Mouse (Mus musculus) regulatory T cell (primary cell): ENCODE measurements around the gene Camsap1.

Experiments used
- in situ Hi-C: fragments of 300-600 bp; cut with MboI, MseI; formaldehyde crosslinking; loops from one replicate; pipeline ENCODE4 v1.15.1; 2025; ENCODE audit warnings: high pct_unique_total_duplicates

Camsap1 gene

DNA sequence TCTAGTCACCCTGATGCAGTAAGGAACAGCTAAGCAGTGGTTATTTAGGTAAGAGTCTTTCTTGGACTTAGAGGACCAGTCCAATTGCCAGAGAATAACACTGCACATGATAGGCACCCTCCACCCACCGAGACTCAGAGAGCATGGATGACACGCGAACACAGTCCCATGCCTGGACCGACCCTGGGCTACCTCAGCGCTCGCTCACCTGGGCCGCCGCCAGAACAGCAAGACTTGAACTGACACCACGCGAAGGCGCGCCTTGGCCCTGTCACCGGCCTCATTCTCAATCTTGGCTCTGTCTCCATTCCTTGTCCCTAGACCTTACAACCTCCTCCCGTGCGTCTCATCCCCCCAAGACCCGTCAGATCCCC is 1.0 kb downstream of the Camsap1 start:
- in situ Hi-C loops: loop anchor here (25.0 kb wide), 1 partner anchor 1020 kb away; the partner anchor contains the start of gene Dph7

DNA sequence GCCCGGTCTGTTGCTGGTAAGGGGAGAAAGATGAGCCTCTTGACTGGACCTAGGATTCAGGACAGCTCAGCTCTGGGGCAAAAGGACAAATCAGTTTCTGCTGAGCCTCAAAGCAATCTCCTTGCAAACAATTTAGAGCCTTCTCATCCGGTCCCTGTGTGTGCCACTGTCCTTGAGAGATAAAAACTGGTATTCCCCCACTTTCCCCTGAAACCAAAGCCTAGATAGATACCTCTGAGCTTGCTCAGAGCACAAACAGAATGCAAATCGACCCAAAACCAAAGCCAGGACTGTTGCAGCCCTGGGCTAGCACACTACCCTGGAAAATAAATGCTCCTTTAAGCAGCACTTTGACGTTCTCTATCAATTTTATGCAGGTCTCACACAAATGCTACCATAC is 4.1 kb downstream of the Camsap1 start:
- in situ Hi-C loops: loop anchor here (25.0 kb wide), 1 partner anchor 1017 kb away; the partner anchor contains the start of gene Dph7

DNA sequence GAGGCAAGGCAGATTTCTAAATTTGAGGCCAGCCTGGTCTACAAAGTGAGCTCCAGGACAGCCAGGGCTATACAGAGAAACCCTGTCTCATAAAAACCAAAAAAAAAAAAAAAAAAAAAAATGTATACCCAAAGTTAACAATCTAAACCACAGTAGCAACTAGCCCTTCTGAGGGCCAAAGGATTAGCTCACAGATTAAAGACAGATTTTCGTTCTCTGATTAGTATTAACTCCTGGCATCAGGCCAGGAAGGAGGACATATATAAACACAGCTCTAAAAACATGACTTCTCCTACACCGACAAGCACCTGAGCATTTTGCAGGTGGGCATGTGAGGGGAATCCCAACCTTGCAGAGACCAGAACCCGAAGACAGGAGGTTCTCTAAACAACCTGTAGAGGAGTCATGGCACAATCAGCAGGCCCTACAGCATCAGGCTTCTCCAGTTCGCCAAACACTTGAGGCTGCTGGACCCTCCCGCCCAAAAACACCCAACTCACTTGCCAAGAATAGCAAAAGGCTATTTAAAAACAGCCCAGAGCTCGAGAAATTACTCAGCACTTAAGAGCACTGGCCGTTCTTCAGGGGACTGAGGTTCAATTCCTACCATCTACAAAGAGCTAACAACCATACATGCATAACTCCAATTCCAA is 5.4 kb downstream of the Camsap1 start:
- in situ Hi-C loops: loop anchor here (25.0 kb wide), 1 partner anchor 1015 kb away; the partner anchor contains the start of gene Dph7

DNA sequence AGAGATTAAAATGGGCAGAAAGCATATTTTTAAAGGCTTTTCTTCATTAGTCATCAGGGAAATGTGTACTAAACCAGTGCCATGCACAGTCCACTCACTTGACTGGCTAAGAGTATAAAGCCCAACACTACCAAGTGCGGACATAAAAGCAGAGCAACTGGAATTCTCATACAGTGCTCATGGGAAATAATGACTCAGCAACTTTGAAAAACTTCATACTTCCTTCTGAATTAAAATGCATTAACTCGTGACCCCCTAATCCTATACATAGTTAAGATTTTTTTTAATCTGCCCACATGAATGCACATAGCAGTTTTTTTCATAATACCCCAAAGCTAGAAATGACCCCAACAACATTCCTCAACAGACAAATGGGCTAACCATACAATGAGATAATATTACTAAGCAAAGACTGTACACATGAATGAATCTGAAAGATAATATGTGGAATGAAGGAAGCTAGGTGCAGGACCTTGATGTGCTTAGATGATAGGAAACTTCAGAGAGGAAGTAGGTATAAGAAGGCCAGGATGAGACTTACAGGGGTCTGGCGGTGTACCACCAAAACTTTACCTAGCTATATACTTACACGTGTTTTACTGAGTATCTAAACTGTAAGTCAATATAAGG is 7.8 kb downstream of the Camsap1 start:
- in situ Hi-C loops: loop anchor here (25.0 kb wide), 1 partner anchor 1013 kb away; the partner anchor contains the start of gene Dph7

DNA sequence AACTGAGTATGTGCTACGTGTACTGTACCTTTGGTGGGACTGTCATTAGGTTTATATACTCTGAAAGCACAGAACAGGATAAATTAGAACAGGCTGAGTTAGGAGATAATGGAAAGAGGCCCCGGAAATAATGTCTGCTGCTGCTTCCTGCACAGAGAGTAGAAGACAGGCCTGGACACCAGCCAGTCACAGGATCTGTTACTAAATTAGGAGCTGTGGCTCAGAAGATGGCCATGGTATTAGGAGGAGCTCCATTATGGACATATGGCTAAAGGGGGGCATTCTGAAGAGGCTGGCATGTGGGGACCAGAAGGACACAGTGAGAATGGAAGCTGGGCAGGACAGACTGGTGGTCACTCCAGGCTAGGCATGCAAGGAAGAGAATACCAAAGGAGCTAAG is 12.7 kb downstream of the Camsap1 start:
- in situ Hi-C loops: no loop called here

DNA sequence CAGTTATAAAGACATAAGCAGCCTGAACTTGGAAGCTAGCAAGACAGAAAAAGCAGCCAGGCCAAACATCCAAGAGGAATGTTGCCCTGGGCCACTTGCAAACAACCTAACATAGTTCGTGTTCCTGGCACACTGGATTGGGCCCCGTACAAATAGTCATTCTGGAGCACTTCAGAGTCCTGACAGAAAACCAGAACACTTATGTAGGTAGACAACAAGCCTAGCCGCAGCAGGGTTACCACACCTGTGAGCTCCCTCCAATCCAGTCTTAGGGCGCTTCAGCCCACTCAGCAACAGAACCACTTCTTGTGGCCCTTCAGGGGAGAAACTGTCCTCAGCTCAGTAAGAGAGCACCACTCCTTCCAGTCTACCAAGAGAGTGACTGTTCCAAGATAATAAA is 13.8 kb downstream of the Camsap1 start:
- in situ Hi-C loops: no loop called here

- in situ Hi-C loops: no loop called here
Measured at GRCm38 (mm10) chr2:25949291-25949690, 33.8 kb downstream of the Camsap1 start.

DNA sequence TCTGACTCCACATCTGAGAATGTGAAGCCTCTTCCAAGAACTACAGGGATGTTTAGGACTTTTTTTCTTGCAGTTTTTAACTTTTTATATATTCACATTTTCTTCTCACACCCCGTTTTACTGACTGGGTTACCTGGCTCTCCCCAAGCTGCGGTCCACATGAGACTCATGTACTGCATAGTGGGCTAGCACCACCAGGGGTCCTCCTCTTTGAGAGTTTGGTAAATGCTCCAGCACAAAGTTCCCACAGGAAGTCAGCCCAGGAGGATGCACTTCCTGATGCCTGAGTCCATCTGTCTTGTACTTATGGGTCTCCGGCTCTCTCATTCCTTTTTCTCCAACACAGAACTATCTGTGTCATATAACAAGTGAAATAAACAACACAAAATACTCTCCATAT is 35.1 kb downstream of the Camsap1 start:
- in situ Hi-C loops: no loop called here

- in situ Hi-C loops: no loop called here
Measured at GRCm38 (mm10) chr2:25943822-25944221, 39.3 kb downstream of the Camsap1 start.

DNA sequence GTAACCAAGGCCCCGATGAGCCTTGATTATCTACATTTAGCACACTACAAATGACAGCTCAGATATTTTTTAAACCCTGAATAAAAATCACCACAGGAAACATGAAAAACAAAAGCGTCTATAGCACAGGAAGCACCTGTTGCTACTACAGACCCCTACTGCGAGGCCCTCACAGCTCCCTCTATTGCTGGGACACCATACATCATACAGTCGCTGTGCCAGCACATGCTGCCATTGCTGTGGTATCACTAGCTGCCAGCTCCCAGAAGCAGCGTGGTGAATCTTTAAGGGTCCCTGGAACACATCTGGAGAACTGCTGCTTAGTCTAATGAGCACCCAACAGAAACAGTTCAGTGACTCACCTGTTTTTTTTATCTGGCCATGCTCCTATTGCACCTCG is 42.6 kb downstream of the Camsap1 start:
- in situ Hi-C loops: no loop called here

DNA sequence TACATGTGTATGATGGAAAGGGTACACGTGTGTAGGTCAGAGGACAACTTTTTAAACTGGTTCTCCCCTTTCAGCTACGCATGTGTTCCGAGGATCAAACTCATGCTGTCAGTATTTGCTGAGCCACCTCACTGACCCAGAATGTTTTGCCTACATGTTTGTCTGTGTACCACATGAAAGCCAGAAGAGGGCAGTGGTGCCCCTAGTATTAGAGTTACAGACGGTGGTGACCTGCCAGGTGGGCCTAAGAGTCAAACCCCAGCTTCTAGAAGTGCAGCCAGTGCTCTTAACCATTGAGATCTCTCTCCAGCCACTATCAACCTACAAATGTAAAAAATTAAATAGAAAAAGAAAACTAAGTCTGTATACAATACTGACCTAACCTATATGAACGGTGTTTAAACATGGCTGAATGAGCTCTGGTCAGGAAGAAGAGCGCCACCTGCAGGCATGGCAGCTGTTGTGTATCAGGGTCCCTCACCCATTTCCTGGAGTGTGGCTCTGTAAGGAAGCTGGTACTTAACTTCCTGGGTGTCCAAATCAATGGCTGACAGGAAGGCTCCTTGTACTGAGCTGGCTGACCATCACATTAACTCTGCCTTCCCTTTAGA is 51.7 kb downstream of the Camsap1 start:
- in situ Hi-C loops: no loop called here

DNA sequence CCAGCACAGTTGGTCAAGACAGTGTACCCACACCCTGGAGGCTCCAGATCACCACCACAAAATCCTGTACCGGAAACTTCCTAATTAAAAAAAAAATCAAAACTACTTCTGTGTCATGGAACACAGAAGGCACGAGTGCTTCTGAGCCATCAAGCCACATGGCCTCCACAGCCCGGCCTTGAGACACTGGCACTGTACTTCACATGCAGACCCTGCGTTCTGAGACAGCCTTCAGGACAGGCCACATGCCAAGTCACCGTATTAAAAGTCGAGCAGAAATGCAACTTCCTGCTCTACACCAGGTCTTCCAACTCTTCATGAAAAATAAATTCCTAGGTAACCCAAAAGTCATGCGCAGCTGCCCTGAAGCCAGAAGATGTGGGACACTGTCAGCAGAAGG is 55.3 kb downstream of the Camsap1 start:
- in situ Hi-C loops: no loop called here

DNA sequence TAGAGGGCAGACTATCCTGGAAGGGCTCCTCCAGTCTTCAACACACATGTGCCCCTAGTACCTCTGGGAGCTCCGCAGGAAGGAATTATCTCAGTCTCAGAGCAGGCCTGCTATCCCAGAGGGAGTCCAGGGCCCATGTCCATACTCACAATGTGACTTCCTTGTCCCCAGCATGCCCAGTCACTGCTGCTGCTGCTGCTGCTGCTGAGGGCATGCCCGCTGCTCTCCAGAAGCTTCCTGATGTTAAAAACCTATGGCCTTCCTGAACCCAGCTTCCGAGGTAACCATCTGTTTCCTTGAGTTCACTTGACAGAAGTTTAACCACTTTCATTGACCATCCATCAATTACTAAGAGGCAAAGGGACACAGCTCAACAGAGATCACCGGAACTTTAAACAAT is 58.1 kb downstream of the Camsap1 start:
- in situ Hi-C loops: no loop called here

DNA sequence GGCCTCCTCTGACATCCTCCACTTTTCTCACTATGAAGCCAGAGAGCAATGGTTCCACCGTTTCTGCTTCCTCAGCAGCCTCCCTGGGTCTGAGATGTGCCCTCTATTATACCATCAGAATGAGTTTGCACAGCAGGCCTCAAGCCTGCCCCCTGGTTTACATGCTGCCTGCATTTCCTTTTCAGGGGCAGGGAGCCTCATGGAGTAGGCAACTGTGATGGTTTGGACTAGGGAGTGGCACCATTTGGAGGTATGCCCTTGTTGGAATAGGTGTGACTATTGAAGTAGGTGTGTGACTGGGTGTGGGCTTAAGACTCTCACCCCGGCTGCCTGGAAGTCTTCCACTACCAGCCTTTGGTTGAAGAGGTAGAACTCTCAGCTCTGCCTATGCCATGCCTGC is 59.3 kb downstream of the Camsap1 start:
- in situ Hi-C loops: no loop called here

DNA sequence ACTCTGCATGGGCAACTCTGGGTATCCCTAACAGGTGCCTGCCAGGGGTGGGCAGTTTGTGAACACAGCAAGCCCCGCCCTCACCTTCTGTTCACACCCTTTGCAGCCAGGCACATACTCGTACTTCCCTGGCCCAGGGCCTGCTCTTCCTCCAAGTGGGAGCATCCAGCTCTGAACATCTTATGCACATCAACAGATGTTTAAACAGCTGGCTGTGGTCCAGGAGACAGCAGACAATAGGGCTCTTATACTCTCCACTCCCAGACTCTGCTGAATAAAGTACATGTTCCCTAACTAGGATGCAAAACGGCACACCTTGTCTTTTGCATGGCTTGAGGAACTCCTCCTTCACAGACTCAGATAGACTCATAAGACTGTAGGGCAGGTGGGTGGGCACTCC is 63.1 kb downstream of the Camsap1 start:
- in situ Hi-C loops: no loop called here

- in situ Hi-C loops: no loop called here
Measured at GRCm38 (mm10) chr2:25918408-25918807, 64.7 kb downstream of the Camsap1 start.

DNA sequence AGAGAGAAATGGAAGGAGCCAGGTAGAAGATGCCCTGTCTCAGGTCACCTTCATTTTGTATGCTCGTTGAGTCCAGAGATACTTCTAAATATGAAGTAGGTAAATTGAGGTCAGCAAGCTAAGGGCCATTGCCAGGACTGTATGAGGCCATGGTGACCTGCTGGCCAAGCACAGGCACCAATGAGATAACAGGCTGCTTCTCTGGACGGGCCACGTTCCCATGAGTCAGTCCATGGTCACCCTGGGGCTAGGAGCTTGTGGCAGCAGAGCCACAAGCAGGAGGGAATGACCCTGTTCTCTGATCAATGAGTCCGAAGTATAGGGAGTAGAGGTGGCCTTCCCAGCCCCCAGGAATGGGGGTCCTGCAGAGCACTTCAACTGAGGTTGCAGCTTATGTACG is 68.3 kb downstream of the Camsap1 start:
- in situ Hi-C loops: loop anchor here (5.0 kb wide), 1 partner anchor 278 kb away; no protein-coding TSS in a partner anchor

DNA sequence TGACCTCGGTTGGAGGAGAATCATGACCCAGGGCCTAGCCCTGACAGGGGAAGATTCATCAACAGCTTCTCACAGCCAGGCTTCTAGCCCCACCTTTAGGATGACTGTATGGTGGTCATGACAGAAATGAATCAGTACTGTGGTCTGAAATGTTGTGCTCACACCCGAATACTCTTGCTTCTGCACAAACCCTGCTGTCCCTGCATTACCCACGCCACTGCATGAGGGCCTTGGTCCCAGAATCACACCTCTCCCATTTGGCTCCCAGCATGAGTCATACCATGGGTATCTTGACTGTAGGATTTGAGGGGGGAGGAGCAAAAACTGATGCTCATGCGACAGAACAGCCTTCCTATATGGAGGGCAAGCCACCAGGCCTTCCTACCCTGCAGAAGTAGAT is 68.9 kb downstream of the Camsap1 start:
- in situ Hi-C loops: loop anchor here (5.0 kb wide), 1 partner anchor 277 kb away; no protein-coding TSS in a partner anchor

GRCm38 (mm10) chr2:25913247-25913646 is 69.8 kb downstream of the Camsap1 start:
- in situ Hi-C loops: loop anchor here (5.0 kb wide), 1 partner anchor 276 kb away; no protein-coding TSS in a partner anchor

GRCm38 (mm10) chr2:25909872-25910271 is 73.2 kb downstream of the Camsap1 start:
- in situ Hi-C loops: loop anchor here (5.0 kb wide), 1 partner anchor 273 kb away; no protein-coding TSS in a partner anchor

GRCm38 (mm10) chr2:25898970-25899369 is 84.1 kb downstream of the Camsap1 start:
- in situ Hi-C loops: no loop called here

GRCm38 (mm10) chr2:25892440-25892839 is 90.6 kb downstream of the Camsap1 start:
- in situ Hi-C loops: no loop called here

DNA sequence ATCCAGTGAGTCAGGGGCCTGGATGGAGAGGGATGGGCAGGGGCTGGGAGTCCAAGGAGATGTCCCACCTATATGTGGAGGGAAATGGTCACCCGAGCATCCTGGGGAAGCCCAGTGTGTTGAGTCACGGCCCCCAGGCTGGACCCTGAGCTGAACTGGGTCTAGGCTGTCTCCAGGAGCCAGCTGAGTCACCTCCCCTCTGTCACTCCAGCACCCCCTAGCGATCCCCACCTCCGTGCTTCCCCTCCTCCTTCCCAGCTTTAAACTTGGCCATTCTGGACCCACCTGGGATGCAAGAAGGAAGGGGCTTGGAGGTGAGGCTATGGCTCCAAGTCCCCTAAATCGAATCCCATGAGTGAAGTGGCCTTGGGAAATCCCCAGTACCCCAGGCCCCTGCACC is 94.9 kb downstream of the Camsap1 start:
- in situ Hi-C loops: no loop called here
